Mouse (Mus musculus): ENCODE results near the gene Mansc1. TPM values are rescaled to one million over a fixed set of nuclear protein-coding genes. Genes with fewer than 3 reads are reported as not detected.

Mansc1 gene
- polyA plus RNA-seq (2021; fragmentation: Nextera tagmentation), result 4.7 and 8.9 TPM in 2 replicates
- long read RNA-seq, experiment 1, transcript Mansc1-201 (4 exons, 2,376 nt), result major isoform, 18 of 23 reads
- long read RNA-seq, experiment 1, partial matches to known transcripts, result 0 of 23 reads
- long read RNA-seq, experiment 1, other reads (novel, unspliced or antisense), result 5 of 23 reads
- long read RNA-seq, experiment 2, result 0 reads

GRCm38 (mm10) chr6:134631947-134632687, at the start of gene Mansc1:
Gene Mansc1, minus strand, starts transcription at chr6:134632488.

GRCm38 (mm10) chr6:134639210-134639609, 6.9 kb upstream of the Mansc1 start, which contains the start of gene Borcs5:
Gene Borcs5, plus strand, starts transcription at chr6:134639510.

GRCm38 (mm10) chr6:134566818-134567485, 65.3 kb downstream of the Mansc1 start, which contains the start of gene Lrp6:
Gene Lrp6, minus strand, starts transcription at chr6:134566965.

Other genes starting within 250 kb of the Mansc1 start
- not detected in 2 replicates for gene Bcl2l14, start 236.2 kb downstream of the Mansc1 start, polyA plus RNA-seq (2021; fragmentation: Nextera tagmentation)
- 3.0 and 10.5 TPM in 2 replicates for gene Lrp6, start 65.5 kb downstream of the Mansc1 start, polyA plus RNA-seq (2021; fragmentation: Nextera tagmentation)
- 65.2 and 72.1 TPM in 2 replicates for gene Borcs5, start 7.0 kb upstream of the Mansc1 start, polyA plus RNA-seq (2021; fragmentation: Nextera tagmentation)
- 2.7 and 3.0 TPM in 2 replicates for gene Dusp16, start 160.1 kb upstream of the Mansc1 start, polyA plus RNA-seq (2021; fragmentation: Nextera tagmentation)
- gene Crebl2, start 197.7 kb upstream of the Mansc1 start, polyA plus RNA-seq (2021; fragmentation: Nextera tagmentation), result 17.2 and 35.4 TPM in 2 replicates